Mouse (Mus musculus) hindbrain, embryonic 16.5 days (tissue): ENCODE data around the gene Nipal3. TPM values are rescaled to one million over a fixed set of nuclear protein-coding genes. Genes with fewer than 3 reads are reported as not detected.
A peak's percentile ranks its signal among the peaks of the same experiment; 100 is the strongest.

Experiments
- ATAC-seq: fragments of 200-750 bp; cut with Nextera tagmentation; 2 replicates; pipeline ENCODE4 v1.8.0; 2017; ENCODE audit warnings: moderate TSS enrichment, moderate library complexity
- H3K27ac ChIP-seq: fragments of 300-500 bp; sonication (generic); 2 replicates; pipeline ENCODE4 v1.5.1; 2014; ENCODE audit warnings: low read depth, mild to moderate bottlenecking, control low read depth, low read length, moderate library complexity
- H3K27me3 ChIP-seq: fragments of 300-500 bp; sonication (generic); replicated peaks from 2 replicates; pipeline ENCODE4 v1.6.1; 2014; ENCODE audit warnings: low read length; ENCODE audit not compliant: control insufficient read depth, insufficient read depth
- H3K36me3 ChIP-seq: fragments of 300-500 bp; sonication (generic); 2 replicates; pipeline ENCODE4 v1.6.1; 2014; ENCODE audit warnings: mild to moderate bottlenecking, low read length, moderate library complexity, mixed read lengths; ENCODE audit not compliant: control insufficient read depth, insufficient read depth
- H3K4me1 ChIP-seq: fragments of 300-500 bp; sonication (generic); 2 replicates; pipeline ENCODE4 v1.6.1; 2014; ENCODE audit warnings: low read depth, low read length; ENCODE audit not compliant: control insufficient read depth, insufficient read depth
- H3K4me2 ChIP-seq: fragments of 300-500 bp; sonication (generic); 2 replicates; pipeline ENCODE4 v1.6.1; 2014; ENCODE audit warnings: mild to moderate bottlenecking, low read length, control low read depth, moderate library complexity
- H3K4me3 ChIP-seq: fragments of 300-500 bp; sonication (generic); 2 replicates; pipeline ENCODE4 v1.5.1; 2014; ENCODE audit warnings: mild to moderate bottlenecking, low read length, control low read depth, moderate library complexity
- H3K9ac ChIP-seq: fragments of 300-500 bp; sonication (generic); 2 replicates; pipeline ENCODE4 v1.6.1; 2014; ENCODE audit warnings: low read depth, mild to moderate bottlenecking, control low read depth, low read length, moderate library complexity
- H3K9me3 ChIP-seq: fragments of 300-500 bp; sonication (generic); 2 replicates; pipeline ENCODE4 v1.6.1; 2014; ENCODE audit warnings: mild to moderate bottlenecking, low read length, moderate library complexity; ENCODE audit not compliant: control insufficient read depth
- WGBS: fragments of 180-500 bp; shearing (Covaris S2); extraction: QIAGEN DNeasy Blood & Tissue Kit; methylation state at CpG from one replicate; pipeline ENCODE4 v1.1.7; 2014; 5-methylcytosine and 5-hydroxymethylcytosine counted together
- polyA plus RNA-seq: library from polyadenylated mRNA; unstranded; fragments of >200 nt; fragmentation: Nextera tagmentation; extraction: Ambion mirVana; gene quantifications from 2 replicates; pipeline ENCODE4 v1.2.1, GENCODE M21; 2015

Nipal3 gene
- polyA plus RNA-seq, 1 experiment from 2014 or later: 10.7 TPM

DNA sequence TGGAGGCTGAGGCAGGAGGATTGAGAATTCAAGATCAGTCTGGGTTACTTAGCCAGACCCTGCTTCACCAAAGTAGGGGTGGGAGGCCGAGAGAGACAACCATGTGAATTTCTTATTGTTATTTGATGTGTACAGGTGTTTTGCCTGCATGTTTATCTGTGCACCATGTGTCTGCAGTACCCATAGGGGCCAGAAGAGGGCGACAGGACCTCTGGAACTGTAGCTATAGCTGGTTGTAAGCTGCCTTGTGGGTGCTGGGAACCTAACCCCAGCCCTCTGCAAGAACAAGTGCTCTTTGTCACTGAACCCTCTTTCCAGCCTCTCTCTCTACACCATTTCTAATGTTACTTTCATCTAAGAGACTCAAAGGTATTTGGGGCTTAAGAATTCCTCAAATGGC lies 35.4 kb upstream of the Nipal3 start:
- Histone ChIP-seq H3K4me2 (no peak overlapping the region), H3K27me3 (no peaks in the 10 kb centered on the region), H3K27ac (no peak overlapping the region), H3K9me3 (no peaks in the 10 kb centered on the region; the same call in 1 of the 2 replicates), H3K9ac (no peak overlapping the region), H3K36me3 (no peaks in the 10 kb centered on the region), H3K4me1 (peaks cover 5% of the 10 kb centered on the region; the same call in 1 of the 2 replicates), H3K4me3 (no peak overlapping the region)
- ATAC-seq: no peak
- WGBS: 60% methylated on average over 2 of the region's 2 CpGs

DNA sequence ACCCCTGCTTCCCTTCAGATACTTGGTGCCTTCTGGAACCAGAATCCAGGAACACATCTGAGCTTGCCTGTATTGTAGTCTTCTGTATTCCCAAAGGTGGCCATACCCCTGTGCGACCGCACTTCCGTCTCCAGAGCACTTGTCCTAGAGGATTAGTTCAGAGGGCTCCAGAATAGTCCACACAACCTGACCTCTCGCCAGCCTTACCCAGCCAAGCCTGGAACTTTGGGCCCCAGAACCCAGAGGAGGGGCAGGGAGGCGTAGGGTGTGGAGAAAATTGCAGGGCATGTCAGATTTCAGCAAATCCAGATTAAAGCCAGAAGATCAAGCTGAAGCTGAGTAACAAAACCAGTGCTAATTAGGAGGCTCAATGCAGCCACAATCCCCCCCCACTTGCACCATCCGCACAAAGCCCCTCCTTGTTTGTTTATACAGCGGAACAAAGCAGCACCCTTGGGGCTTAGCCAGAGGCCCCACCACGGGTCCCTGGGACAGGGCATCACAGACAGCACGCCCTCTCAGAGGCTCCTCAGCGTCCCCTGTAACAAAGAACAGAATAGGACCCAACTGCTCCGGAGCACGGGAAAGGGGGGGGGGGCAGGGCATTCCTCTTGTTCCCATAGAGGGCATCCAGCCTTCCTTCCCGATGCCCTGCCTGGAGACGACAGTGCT lies 31.3 kb upstream of the Nipal3 start:
- Histone ChIP-seq H3K27ac (no peak overlapping the region), H3K4me2 (0 out of 2 replicates have a peak overlapping the region, but pooled peaks have one; percentile 11), H3K9ac (no peak overlapping the region), H3K36me3 (no peaks in the 10 kb centered on the region), H3K4me3 (no peak overlapping the region), H3K4me1 (peaks cover 5% of the 10 kb centered on the region; the same call in 1 of the 2 replicates), H3K9me3 (no peaks in the 10 kb centered on the region; the same call in 1 of the 2 replicates), H3K27me3 (no peaks in the 10 kb centered on the region)
- WGBS: 17% methylated on average over 12 of the region's 14 CpGs
- peak; percentile 84 for ATAC-seq

DNA sequence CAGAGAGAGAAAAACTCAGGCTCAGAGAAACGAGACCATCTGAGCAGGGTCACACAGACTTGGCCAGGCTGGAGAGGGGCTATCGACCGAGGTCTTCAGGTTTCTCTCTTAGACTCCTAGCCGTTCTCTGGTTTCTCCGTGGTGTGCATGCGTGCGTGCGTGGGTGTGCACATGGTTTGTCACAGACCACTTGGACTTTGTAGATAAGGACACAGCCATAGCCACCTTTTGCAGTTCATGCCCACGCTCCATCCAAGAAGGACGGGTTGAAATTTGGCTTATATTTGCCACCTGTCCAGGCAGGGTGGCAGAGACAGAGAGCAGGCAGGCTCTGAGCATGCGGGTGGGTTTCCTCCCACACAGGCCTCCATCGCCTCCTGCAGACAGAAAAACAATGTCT lies 30.2 kb upstream of the Nipal3 start:
- Histone ChIP-seq H3K27ac (no peak overlapping the region), H3K4me2 (no peak overlapping the region), H3K36me3 (no peaks in the 10 kb centered on the region), H3K4me3 (no peak overlapping the region), H3K4me1 (peaks cover 5% of the 10 kb centered on the region; the same call in 1 of the 2 replicates), H3K9me3 (no peaks in the 10 kb centered on the region), H3K9ac (no peak overlapping the region), H3K27me3 (no peaks in the 10 kb centered on the region)
- ATAC-seq: no peak
- whole genome bisulfite sequencing: 72% methylated on average over 12 of the region's 12 CpGs

DNA sequence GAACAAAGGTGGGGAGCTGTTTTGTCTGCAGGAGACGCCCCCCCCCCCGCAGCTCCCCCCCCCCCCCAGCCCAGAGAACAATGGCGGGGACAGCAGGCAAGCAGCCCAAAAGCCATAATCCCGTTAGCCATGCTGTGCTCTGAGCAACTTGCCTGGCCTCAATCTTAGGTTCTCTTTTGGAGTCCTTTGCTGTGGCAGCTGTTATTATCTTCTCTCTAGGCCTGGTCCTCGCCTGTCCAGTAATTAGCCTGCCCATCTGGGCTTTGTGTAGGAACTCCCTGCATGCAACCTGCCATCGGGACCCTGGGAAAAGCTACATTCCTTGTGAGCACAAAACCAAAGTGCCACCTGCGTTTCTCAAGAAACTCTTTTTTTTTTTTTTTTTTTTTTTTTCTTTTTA lies 29.1 kb upstream of the Nipal3 start:
- Histone ChIP-seq H3K9me3 (no peaks in the 10 kb centered on the region), H3K27me3 (no peaks in the 10 kb centered on the region), H3K4me1 (peaks cover 5% of the 10 kb centered on the region; the same call in 1 of the 2 replicates), H3K4me3 (no peak overlapping the region), H3K27ac (no peak overlapping the region), H3K4me2 (no peak overlapping the region), H3K9ac (no peak overlapping the region), H3K36me3 (no peaks in the 10 kb centered on the region)
- no peak for ATAC-seq
- WGBS: 3% methylated on average over 5 of the region's 7 CpGs

DNA sequence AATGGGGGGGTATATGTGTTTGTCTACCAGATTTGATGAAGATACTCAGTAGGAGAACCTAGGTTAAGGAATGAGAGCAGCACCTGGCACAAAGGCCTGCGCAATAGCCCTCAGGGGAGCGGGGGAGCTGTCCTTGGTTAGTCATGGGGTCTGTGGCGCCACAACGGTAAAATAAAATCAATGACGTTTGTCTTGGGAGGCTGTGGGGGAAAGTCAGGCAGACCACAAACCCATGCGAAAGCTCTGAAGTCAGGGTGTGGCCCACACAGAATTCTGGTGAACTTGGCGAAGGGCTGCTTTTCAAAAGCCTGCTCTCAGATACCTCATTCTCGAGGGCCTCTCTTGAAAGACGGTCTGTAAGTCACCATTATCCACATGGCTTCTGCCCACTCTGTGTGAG lies 25.6 kb upstream of the Nipal3 start:
- no peak for ATAC-seq
- Histone ChIP-seq H3K4me1 (no peaks in the 10 kb centered on the region), H3K4me2 (no peak overlapping the region)

DNA sequence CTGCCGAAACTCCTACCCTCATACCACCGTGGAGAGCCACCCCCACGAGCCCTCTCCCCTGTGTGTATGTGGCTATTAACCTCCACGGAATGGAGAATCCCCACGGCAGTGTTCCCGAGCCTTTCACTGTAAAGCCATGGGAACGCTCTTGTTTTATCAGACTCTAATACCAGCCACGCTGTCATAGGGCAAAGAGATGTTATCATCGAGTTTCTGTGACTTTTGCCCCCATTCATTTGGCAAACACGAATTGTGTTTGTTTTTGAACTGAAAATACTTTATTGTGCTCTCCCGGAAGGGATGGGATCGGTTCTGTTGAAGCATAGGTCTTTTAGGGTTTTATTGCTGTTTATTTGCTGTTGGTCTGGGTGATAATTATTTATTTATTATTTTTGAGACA lies 23.3 kb upstream of the Nipal3 start:
- WGBS: 84% methylated on average over 12 of the region's 12 CpGs

More for the DNA sequence above, 25.6 kb upstream of the Nipal3 start:
- Histone ChIP-seq H3K9ac (no peak overlapping the region), H3K27ac (no peak overlapping the region), H3K27me3 (no peaks in the 10 kb centered on the region), H3K9me3 (no peaks in the 10 kb centered on the region), H3K36me3 (no peaks in the 10 kb centered on the region), H3K4me3 (no peak overlapping the region)
- WGBS: 83% methylated on average over 9 of the region's 9 CpGs

DNA sequence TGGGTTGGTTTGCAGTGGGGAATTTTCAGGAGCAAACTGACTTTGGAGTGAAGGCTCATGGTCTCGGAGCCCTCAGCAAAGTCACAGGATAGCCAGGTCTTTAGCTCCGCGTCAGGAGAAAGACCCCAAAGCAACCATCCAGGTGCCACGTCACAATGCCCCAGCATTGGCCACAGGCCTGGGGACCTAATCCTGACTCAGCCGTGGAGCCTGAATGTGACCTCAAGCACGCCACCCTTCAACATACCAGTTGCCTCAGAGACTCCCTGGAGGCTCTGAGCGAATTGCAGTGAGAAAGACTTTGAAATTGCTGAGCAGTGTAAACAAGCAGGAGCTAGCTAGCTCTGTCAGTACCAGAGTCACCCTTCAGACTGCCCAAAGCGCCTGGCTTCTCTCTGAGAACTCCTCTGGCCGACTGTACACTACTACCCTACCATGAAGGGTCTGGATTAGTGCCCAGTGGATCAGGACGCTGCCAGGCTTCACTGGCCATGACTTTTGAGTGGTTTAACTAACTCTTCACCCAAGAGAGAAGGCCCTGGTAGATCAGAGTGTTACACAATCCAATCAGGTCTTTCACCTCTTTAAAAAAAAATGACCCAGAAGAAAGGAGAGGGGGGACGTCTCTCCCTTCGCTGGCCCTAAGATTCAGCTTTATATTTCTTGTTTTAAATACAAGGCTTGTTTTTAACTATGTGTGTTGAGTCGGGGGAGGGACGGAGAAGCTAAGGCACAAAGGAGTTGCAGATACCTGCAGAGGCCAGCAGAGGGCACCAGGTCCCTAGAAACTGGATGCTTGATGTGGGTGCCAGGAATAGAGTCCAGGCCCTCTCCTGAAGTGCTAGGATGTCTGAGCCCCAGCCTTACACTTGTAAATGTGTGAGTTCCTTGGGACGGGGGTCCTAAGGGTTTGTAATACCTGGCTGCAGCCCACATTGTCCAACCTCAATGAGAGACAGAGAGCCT lies 21.8 kb upstream of the Nipal3 start:
- no peak overlapping the region for H3K9ac ChIP-seq
- no peaks in the 10 kb centered on the region for H3K9me3 ChIP-seq
- H3K36me3 ChIP-seq: no peaks in the 10 kb centered on the region
- no peak overlapping the region for H3K4me2 ChIP-seq
- 48% methylated on average over 15 of the region's 15 CpGs for WGBS
- no peak overlapping the region for H3K4me3 ChIP-seq
- H3K4me1 ChIP-seq: no peaks in the 10 kb centered on the region
- no peak for ATAC-seq
- no peaks in the 10 kb centered on the region for H3K27me3 ChIP-seq
- no peak overlapping the region for H3K27ac ChIP-seq

More for the DNA sequence above, 23.3 kb upstream of the Nipal3 start:
- H3K27ac ChIP-seq: no peak overlapping the region
- no peaks in the 10 kb centered on the region for H3K4me1 ChIP-seq
- no peak overlapping the region for H3K4me2 ChIP-seq
- H3K36me3 ChIP-seq: no peaks in the 10 kb centered on the region
- H3K4me3 ChIP-seq: no peak overlapping the region
- H3K9ac ChIP-seq: no peak overlapping the region
- H3K9me3 ChIP-seq: no peaks in the 10 kb centered on the region
- no peaks in the 10 kb centered on the region for H3K27me3 ChIP-seq
- no peak for ATAC-seq

DNA sequence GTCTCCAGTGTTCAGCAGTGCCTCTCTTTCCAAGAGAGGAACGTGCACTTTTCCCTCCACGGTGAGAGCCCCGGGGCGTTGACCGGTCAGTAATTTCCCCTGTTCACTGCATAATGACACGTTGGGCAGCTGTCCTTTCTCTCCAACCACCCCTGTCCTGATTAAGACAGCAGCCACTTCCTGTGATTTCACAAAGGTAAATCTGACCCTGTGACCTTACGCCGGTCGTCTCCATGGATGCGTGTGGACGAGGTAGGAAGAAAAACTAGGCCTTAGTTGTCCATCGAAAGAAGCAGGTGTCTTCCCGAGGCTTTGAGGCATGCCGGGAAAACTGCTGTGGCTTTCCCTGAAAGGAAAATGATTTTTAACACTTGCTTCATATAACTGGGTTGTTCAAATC lies 20.1 kb upstream of the Nipal3 start:
- 71% methylated on average over 14 of the region's 14 CpGs for WGBS
- no peaks in the 10 kb centered on the region for H3K9me3 ChIP-seq
- H3K36me3 ChIP-seq: no peaks in the 10 kb centered on the region
- no peak for ATAC-seq
- no peaks in the 10 kb centered on the region for H3K4me1 ChIP-seq
- no peak overlapping the region for H3K4me3 ChIP-seq
- no peak overlapping the region for H3K9ac ChIP-seq
- H3K27me3 ChIP-seq: no peaks in the 10 kb centered on the region
- no peak overlapping the region for H3K27ac ChIP-seq
- H3K4me2 ChIP-seq: no peak overlapping the region

DNA sequence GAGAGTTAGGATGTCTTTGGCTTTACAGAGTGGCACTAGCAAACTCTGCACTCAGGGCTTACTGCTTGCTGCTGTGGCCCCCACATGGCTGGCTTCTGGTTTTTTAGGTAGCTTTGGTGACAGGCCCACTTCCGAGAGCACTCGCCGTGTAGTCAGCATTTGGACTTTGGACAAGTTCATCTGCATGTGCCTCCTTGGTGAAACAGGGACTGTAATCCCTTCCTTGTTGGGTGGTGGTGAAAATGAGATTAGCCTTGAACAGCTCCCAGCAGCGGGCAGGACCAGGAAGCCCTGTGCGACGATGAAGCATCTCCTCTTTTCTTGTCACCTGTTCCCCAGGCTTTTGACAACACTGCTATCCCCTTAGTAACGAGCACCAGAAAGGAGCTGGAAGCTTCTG lies 19.0 kb upstream of the Nipal3 start:
- no peak overlapping the region for H3K9ac ChIP-seq
- H3K4me3 ChIP-seq: no peak overlapping the region
- no peaks in the 10 kb centered on the region for H3K9me3 ChIP-seq
- 88% methylated on average over 7 of the region's 7 CpGs for WGBS
- H3K4me2 ChIP-seq: no peak overlapping the region
- no peaks in the 10 kb centered on the region for H3K36me3 ChIP-seq
- H3K27ac ChIP-seq: no peak overlapping the region
- H3K27me3 ChIP-seq: no peaks in the 10 kb centered on the region
- no peaks in the 10 kb centered on the region for H3K4me1 ChIP-seq
- ATAC-seq: no peak
